Mouse (Mus musculus) thymus, postnatal 10 days (tissue): ENCODE data around the gene Kif1bp.

Source experiments
- DNase-seq, 2 experiments: peaks; one replicate each; pipeline ENCODE4 v3.0.0; 2021; ENCODE audit warnings: low spot score in 2 of 2

The Kif1bp gene

DNA sequence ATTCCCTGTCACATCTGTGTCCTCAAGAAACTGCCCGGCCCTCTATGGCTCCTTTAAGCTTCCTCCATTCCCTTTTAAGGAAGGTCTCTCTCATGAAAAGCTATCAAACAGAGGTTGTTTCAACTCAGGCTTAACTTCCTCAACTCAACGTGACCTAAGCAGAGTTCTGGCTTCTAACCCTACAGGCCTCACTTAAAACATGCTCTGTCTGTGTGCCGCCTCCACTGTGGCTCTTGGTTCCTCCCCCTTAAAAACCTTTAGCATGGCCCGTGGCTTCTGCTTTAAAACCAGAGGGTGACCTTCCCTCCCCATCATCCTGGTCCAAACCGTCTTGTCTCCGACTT, 21.7 kb downstream of the Kif1bp start:
- no peak for DNase-seq

DNA sequence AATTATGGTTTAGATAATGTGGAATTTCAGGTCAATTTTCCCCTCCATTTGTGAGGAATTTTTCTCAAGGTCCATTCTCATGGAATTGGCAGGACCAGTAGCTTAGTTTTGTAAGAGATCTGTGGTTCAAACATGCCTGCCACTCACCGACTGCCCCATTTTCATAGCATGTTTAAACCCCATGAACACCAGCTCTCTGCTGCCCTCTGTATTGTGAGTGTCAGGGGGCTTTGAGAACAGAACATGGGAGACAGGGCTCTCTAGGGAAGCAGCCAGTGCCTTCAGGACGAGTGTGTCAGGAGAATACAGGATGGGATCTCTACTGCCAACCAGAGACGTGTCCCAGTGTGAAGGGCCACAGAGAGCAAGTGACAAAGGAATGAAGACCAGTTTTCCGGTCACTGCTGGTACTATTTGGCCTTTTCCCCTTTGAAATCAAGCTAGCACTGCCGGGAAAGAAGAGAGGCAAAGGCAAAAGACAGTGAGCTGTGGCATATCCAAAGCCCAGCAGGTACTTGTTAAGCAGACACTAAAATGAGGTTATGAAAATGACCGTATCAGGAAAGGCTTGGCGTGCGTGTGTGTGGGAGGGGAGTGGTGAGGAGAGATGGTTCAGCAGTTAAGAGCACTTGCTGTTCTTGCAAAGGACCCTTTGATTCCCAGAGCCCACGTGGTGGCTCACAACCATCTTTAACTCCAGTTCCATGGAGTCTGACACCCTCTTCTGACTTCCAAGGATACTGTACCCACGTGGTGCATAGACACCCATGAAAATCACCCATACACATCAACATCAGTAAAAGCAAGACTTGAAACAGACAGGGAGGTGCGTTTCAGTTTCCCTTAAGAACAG, 22.3 kb downstream of the Kif1bp start:
- DNase-seq, result no peak

DNA sequence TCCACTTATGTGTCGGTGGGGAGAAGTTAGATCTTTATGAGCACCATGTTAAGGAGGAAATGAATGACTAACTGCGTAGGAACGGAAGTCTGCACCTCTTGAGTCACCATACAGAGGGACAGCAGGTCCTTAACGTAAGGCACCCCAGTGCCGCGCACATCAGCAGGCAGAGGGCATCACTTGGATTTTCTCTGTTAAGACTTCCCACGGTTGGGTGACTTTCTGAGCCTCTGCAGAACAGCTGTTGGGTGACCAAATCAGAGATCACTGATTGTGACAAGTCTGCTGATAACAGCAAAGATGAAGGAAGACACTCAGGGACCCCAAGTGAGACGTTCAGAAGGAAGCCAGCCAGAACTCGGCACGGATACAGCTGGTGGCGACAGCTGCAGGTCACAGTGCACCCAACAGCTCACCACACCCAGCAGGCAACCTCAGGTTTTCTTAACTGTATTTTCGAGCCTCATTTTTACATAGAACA, 24.6 kb downstream of the Kif1bp start:
- peak; percentile 51 to 56 for DNase-seq

DNA sequence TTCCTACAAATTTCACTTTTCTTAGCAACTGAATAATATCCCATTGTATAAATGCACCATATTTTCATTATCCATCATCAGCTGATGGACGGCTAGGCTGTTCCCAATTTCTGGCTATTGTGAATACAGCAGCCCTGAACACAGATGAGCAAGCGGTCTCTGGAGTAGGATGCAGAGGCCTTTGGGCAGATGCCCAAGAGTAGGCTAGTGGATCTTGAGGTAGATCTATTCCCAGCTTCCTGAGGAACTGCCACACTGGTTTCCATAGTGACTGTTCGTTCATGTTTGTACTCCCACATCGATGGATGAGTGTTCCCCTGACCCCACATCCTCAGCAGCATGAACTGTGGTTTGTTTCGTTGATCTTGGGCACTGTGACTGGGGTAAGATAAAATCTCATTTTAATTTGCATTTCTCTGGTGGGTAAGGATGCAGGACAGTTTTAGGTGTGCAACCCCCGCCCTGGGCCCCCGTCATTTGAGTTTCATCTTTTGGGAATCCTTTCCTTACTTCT, 27.4 kb downstream of the Kif1bp start:
- DNase-seq, result no peak

DNA sequence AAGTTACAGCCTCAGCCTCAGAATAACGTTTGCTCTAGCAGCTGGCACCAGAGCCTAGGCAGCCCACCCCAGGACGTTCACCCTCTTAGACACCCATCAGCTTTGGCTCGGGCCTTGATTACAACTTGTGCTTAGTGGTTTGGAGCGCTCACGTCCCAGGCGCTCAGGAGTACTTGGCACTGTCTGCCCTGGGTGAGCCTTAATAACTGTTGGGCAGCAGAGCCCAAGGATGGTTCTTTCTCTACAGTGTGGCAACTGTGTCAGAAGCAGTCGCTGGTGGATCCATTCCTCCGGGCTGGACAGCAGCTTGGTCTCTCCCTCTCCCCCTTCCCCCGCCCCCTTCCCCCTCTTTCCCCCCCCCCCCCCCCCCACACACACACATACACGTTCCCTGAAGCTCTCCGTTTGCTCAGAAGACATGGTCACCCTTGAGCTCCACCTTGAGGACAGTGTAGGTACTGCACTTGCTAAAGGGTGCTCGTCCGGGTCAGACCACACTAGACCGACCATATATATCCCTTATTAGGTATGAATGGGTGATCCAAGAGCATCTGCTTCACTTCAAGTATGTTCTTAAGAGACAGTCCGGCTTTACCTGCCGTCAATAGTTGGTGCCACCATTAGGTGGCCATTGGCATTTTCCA, 28.6 kb downstream of the Kif1bp start:
- peak; percentile 57 to 82 for DNase-seq

DNA sequence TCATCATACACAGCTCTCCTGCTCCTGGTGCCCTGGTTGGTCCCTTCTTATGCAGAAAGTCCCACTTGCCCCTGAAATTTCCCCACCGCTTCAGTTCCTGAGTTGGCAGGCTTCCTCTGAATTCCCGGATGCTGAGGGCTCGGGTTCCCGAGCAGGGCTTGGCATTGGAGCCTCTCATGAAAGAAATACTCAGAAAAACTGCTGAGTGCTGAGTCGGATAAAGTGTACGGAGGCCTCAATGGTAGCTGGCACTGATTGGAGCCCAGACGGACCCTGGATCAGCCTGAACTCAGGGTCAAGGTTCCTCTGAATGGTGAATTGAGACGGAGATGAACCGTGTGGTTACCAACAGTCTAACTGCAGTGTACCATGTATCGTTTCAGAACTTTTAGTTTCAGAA, 31.8 kb downstream of the Kif1bp start:
- DNase-seq, result no peak

DNA sequence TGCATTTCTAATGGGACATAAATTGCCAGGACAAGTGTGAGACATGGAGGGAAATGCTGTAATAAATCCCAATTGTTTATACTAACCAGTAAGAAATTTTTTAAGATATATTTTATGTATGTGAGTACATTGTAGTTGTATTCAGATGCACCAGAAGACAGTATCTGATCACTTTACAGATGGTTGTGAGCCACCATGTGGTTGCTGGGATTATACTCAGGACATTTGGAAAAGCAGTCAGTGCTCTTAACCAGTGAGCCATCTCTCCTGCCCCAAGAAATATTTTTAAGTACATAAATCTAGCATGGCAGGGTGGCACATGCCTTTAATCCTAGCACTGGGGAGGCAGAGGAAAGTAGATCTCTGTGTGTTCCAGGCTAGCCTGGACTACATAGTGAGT, 32.5 kb downstream of the Kif1bp start:
- DNase-seq, result no peak

DNA sequence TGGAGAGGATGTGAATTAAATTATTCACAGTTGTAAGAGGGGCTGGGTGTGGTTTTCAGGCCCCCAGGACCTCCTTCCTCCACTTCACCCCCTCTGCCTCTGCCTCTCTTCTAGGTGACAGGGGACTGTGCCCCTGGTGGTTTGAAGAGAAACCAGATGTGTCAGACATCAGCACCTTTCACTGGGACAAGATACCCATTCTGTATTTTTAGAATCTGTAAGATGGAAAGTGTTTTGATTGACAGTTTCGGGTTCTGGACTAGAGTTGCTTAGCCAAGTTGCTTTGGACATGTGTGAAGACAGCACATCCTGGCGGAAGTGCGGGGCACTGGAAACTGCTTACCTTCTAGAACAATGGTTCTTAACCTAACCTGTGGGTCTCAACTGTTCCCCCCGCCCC, 33.9 kb downstream of the Kif1bp start:
- DNase-seq, result peak in 1 of 2 experiments; percentile 37

DNA sequence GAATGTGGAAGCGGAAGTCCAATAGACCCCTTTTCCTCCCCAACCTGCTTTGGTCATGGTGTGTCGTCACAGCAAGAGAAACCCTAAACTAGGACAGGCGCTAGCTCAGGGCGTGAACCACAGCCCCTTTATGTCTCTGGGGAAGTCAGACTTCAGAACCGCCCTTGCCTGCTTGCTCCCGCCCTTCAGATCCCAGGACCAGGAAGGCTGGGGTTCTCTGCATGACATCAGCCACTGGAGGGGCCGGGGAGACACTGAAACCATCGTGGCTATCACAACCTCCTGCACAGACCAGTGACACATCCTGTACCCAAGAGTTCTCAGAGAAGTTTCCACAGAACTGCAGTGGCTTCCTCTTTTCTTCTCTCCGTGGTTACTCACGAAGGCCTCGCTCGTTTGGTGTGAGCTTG, 34.9 kb downstream of the Kif1bp start:
- DNase-seq, result peak; percentile 52 to 57

DNA sequence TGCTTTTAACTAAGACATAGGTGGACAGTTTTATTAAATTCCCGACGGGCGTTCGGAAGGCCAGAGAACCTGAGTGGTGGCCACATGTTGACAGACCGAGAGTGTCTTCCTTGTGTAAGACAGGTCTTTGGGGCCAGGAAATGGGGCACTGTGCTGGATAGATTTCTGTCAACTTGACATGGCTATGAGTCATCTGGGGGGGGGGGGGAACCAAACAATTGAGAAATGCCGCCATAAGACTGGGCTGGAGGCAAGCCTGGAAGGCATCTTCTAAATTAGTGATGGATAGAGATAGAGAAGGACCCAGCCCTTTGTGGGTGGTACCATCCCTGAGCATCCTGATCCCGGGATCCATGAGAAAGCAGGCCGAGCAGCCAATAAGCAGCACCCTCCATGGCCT, 35.3 kb downstream of the Kif1bp start:
- no peak for DNase-seq

DNA sequence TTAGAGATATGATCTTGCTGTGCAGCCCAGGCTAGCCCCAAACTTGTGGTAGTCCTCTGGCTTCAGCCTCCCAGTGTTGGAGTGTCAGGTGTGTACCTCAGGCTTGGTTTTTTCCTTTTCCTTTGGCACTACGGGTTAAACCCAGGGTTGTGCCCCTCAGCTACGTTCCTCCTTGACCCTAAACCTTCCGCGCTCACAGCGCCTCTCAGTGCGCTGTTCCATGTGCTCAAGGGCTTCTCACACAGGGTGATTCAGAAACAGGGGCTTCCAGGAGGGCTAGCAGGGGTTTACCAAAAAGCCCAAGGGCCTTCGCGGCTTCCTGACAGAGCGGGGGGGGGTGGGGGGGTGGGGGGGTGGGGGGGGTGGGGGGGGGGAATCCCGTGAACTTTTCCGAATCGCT, 35.8 kb downstream of the Kif1bp start:
- DNase-seq, result no peak

DNA sequence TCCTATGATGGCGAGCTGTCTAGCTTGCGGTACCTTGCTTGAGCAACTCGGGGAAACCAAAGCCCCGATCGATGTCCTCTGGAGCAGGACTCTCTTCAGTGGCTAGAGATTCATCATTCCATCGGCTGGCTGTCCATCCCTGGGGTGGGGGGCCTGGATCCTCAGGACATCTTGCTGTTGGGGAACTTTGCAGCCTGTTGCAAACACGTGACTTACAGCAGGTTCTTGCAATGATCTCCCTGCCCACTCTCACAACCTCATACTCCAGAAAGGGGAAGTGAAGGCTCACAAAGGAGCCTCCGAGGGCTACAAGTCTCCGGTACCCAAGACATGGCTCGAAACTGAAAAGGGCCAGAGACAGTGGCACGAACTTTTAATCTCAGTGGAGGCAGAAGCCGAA, 36.8 kb downstream of the Kif1bp start:
- no peak for DNase-seq

DNA sequence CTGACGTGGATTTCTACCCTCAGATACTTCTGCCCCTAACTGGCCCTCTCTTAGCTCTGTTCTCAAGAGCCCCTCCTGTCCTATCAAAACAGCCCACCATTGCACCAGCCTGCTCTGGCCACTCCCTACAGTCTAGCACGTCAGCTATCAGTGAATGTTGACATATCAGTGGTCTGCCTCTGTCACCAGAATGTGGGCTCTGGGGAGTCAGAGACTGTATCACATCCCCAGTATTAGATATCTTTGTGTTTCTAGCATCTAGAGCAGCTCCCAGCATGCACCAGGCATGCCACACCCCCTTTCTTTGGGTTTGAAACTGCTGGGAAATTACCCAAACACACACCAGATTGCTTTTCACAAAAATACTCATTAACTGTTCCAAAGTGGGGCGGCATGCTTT, 37.5 kb downstream of the Kif1bp start:
- no peak for DNase-seq

DNA sequence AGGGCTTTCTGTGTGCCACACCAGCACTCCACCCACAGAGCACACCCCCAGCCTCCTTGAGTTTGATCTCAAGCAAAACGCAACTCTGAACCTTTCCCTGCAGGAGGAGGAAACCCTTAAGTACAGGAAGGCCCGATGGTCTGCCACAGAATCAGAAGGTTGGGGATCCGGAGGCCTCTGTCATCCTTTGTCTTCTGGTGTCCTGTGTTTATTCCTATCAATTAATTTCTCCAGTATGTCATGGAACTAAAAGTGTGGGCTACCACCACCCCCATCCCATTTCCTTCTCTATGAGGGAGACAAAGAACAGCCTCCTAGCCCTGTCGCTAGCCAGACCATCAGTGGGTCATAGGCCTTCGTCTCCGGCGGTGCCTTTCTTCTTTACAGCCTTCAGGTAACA, 43.7 kb downstream of the Kif1bp start:
- DNase-seq, result no peak

DNA sequence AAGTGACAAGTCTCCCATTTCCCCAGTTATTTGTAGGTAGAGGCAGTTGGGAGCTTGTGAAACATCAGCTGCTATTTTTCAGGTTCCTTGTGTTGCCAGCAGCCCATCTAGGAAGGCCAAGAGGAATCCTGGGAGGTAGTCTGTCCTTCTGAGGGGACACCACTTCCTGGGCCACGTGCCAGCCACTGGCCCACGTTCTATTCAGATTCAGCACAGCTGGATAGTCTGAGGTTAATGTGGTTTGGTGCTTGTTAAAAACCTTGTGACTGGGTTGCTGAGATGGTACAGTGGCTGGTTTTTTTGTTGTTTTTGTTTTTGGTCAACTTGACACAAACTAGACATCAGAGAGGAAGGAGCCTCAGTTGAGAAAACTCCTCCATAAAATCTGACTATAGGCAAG, 45.4 kb downstream of the Kif1bp start:
- DNase-seq, result no peak

DNA sequence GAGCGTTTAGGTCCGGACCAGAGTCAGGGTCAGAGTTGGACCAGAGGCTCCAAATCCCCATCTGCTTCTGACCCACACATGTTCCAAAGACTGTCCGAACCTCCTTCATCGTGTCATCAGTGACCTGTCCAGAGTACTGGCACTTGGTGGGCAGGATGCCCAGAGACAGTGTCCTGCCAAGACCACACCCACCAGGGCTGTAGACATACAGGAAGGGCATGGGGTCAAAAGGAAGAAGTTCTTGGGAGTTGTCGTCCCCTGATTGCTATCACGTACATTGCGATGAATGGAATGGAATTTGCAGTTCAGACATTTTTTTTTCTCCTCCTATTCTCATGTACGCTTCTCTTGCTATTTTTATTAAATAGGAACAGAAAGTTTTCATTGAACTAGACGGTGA, 48.1 kb downstream of the Kif1bp start:
- no peak for DNase-seq

DNA sequence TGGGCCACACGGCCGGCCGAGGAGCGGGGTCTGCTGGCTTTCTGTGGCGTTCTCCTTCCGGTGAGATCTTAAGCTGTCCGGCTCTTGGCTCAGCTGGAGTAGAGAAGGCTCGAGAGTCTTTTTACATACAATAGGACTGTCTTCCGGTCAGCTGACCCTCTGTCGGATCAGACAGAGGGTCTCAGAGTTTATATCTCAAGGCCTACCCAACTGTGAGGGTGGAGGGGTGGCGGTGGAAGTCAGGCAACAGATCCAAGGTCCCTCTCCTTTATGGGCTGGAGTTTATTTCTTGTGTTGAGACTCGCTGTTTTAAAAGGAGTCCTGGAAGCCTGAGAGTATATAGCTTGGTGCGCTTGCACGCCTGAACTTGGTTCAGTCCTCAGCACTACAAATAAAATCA, 50.9 kb downstream of the Kif1bp start, which contains the start of gene Srgn:
Srgn (minus strand) TSS at position 101 of the 400 bp plus-strand sequence.
- DNase-seq, result no peak

DNA sequence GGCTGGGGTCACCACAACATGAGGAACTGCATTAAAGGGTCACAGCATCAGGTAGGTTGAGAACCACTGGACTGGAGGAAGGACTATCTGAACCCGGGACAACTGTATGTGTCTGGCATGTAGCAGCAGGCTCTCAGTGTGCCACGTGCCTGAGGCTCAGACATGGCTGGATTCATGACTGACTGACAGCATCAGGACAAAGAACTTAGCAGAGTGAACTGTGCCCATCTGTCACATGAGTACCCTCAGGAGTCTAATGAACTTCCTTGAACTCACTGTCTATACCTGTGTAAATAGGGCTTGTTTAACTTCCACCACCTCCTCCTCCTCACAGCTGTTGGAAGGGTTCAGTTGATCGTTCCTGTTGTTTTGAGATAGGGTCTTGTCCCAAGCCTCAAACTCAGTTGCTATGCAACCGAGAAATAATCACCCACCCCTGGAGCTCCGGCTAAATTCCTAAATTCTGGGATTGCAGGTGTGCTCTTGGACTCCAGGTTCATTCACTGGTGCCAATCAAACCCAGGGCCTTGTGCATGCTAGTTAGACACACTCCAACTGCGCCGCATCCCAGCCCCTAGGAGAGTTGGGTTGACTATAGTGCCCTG, 55.8 kb downstream of the Kif1bp start:
- no peak for DNase-seq

DNA sequence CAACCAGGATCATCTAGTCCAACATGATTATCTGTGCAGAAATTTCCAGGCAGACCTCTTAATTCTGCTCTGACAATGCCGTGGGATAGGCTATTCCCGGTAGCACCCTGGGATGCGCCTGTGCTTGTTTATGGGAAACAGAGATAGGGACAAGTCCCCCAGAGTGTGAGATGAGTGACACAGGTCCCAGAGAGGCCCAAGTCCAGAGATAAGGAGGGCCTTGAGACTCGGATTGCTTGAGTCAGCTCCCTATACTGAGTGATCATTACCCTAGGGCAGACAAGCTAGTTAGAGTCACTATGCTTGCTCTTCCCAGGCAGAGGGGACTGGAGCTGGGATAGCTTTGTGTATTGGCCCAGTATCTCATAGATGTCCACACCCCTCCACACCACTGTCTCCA, 56.5 kb downstream of the Kif1bp start:
- DNase-seq, result no peak

DNA sequence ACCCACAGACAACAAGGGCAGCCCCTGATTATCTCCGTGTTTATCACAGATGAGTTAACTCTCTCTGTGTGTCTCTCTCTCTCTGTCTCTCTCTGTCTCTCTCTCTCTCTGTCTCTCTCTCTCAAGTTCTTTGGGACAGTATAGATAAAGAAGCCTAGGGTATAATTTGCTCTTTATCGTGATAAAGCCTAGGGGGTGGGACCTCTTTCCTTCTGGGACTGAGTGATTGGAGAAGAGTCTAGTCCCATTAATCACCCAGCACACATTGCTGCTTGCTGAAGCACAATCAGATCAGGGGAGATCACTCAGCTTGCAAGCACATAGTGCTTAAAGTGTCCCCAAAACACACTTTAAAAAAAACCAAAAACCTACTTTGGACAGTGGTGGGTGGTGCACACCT, 57.3 kb downstream of the Kif1bp start:
- no peak for DNase-seq

DNA sequence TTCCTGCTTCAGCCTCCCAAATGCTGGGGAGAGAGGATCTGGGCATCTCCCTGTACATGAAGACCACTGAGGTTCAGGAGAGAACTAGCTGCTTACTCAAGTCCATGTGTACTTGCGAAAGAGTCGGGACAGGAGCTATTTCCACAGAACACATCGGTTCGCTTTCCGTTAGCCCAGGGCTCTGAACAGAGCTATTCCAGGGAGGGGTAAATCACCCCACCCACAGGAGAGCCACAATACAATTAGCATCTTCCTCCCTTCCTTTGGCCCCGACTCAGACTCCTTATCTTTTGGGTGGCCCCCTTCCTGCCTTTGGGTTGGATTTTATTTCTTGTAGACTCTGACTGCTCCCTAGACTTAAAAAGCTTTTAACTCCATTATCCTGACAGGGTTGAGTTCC, 60.7 kb downstream of the Kif1bp start:
- no peak for DNase-seq

DNA sequence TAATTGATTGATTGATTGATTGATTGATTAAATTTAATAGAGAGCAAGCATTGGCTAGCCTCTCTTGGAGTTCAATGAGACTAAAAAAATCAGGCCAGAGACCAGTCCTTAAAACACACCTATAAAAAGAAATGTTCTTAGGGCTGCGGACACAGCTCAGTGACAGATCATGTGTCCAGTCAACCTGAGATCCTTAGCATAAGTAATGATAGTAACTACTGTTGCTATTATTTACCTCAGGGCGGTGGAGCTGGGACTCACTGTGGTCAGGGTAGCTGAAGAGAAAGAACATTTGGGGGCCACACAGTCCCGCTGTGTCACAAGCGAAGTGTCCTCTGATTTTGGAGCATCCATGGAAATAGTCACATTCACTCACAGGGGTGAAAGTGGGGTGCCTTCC, 65.4 kb downstream of the Kif1bp start:
- no peak for DNase-seq

DNA sequence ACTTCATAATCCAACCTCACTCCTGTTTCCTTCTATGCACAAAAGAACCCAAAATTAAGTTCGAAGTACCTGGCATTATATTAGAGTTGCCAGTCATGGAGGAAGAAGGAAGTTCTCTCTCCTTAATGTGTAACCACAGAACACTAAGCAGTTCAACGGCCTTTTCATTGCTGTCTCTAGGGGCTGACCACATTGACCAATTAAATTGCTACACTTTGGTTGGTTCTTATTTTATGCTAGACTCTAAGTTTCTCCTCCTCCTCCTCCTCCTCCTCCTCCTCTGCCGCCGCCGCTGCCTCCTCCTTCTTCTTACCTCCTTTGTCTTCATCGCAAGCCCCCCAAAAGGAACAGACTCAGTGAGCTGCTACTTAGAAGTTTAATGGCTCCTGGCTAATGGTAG, 66.7 kb downstream of the Kif1bp start:
- no peak for DNase-seq
